Mouse (Mus musculus): ENCODE data around the gene Gm10912. TPM values are rescaled to one million over a fixed set of nuclear protein-coding genes. Genes with fewer than 3 reads are reported as not detected.
"Not testable (repeated sequence)": the region's sequence is repeated elsewhere in the genome, so short reads cannot be mapped to it uniquely, and the experiment has no call there.

Gene Gm10912
- polyA plus RNA-seq, 1 experiment: not detected

DNA sequence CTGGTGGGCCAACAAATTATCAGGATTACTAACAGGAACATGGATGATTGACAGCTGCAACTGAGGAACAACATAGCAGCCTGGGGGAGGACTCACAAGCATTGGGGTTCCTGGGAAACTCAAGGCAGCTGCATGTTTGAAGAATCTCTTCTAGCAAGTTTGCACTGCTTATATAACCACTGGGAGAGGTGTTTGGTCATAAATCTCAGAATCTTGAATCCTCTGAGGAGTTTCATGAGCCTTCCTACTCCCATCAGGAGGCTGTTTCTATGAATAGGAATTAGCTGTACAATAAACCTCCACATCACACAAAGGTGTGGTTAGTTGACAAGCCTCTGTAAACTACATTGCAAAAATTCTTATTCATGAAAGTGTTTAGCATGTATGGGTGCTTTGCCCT lies 3.0 kb upstream of the Gm10912 start:
- H3K4me3 ChIP-seq (ENCODE audit: insufficient read depth, low read length): no peak overlapping the region
- H3K27ac ChIP-seq (ENCODE audit: insufficient read depth, low read length): no peak overlapping the region
- TF ChIP-seq CTCF (IDR thresholded peaks at IDR 0.05; ENCODE audit: borderline replicate concordance, insufficient read depth, low read length): no peak
- no peak for TF ChIP-seq POLR2A (IDR thresholded peaks at IDR 0.05; ENCODE audit: low read depth, low read length)
- no peaks in the 10 kb centered on the region for H3K4me1 ChIP-seq (ENCODE audit: control insufficient read depth, insufficient read depth, low read length)

DNA sequence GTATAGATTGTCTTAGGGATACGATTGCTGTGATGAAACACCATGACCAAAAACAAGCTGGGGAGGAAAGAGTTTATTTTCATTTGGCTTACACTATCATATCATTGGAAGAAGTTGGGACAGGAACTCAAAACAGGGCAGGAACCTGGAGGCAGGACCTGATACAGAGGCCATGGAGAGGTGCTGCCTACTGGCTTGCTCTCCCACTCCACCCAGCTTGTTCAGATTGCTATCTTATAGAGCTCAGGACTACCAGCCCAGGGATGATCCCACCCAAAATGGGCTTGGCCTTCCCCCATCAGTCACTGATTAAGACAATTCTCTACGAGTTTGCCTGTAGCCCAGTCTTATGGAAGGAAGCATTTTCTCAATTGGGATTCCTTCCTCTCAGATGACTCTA lies 1.5 kb upstream of the Gm10912 start:
- Histone ChIP-seq H3K4me3 (ENCODE audit: insufficient read depth, low read length) (no peak overlapping the region), H3K4me1 (ENCODE audit: control insufficient read depth, insufficient read depth, low read length) (no peaks in the 10 kb centered on the region), H3K27ac (ENCODE audit: insufficient read depth, low read length) (no peak overlapping the region)
- TF ChIP-seq CTCF (IDR thresholded peaks at IDR 0.05; ENCODE audit: borderline replicate concordance, insufficient read depth, low read length): no peak

DNA sequence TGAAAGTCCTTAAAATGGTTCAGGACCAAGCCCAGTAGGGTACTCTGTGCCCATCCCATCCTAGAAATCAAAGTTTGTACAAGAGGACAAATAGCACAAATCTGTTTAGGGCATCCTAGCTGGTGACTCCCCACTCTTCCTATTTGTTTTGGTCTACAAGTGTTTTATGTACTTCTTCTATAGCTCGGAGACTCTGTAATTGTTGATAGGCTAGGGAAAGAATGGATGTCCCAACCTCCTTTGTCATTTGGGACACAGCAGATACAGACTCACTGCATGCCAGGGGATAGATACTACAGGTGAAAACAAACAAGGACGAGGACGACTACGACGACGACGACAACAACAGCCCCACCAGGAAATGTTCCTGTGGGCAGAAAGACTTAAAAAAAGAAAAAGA lies 2.8 kb downstream of the Gm10912 start, which contains the start of gene Gm10799:
Gm10799 (minus strand) TSS at position 101 of the 400 bp plus-strand sequence.
- H3K4me3 ChIP-seq (ENCODE audit: insufficient read depth, low read length); H3K27ac ChIP-seq (ENCODE audit: insufficient read depth, low read length); H3K4me1 ChIP-seq (ENCODE audit: control insufficient read depth, insufficient read depth, low read length): not testable (repeated sequence)

DNA sequence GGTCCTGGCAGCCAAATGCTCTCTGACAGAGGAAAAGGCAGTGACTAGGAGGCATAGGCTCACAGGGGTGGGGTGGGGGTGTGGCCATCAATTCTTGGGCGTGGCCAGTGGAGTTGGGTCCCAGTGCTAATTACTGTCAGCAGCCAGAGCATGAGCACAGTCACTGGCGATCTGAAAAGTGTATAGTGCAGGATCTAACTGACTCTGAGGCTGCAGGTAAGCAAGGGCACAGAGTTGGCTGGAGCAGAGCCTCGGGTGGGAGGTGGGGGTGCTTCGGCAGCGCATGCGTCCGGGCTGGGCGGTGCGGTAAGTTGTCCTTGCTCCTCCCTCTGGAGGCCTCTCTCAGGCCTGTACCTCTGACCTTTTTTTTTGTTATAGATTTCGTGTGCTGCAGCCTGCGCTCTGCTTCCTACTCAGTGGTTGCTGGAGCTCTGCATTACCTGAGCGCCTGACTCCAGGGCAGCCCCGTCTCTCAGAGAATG lies 4.1 kb downstream of the Gm10912 start, which contains the start of gene Cd59b:
Cd59b (plus strand) TSS at position 146 of the 482 bp plus-strand sequence.
- no peaks in the 10 kb centered on the region for H3K4me1 ChIP-seq (ENCODE audit: control insufficient read depth, insufficient read depth, low read length)
- no peak within 1 kb of the TSS for H3K27ac ChIP-seq (ENCODE audit: insufficient read depth, low read length)
- peak within 1 kb of the TSS; percentile 22 for H3K4me3 ChIP-seq (ENCODE audit: insufficient read depth, low read length)
- TF ChIP-seq CTCF (IDR thresholded peaks at IDR 0.05; ENCODE audit: borderline replicate concordance, insufficient read depth, low read length) (no peak), POLR2A (IDR thresholded peaks at IDR 0.05; ENCODE audit: low read depth, low read length) (0 out of 2 replicates have a peak, but pooled peaks have one; percentile 33)

DNA sequence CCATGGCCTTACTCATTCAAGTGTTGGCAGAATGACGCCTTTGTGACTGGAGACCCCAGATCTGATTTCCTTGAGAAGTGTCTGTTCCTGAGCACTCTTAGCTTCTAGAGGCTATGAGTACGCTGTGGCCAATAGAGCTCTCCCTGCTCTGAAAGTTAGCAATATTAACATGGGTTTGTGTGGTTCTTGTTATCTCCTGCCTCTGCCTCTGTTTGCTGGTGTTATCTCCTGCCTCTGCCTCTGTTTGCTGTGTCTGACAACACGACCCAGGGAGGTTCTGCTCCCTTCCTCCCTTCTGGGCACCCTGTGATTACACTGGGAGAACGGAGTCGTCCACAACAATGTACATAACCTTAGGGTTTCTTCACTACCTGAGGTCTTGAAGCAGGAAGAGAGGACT lies 12.7 kb downstream of the Gm10912 start:
- not testable (repeated sequence) for H3K4me3 ChIP-seq (ENCODE audit: insufficient read depth, low read length); H3K4me1 ChIP-seq (ENCODE audit: control insufficient read depth, insufficient read depth, low read length); H3K27ac ChIP-seq (ENCODE audit: insufficient read depth, low read length)

DNA sequence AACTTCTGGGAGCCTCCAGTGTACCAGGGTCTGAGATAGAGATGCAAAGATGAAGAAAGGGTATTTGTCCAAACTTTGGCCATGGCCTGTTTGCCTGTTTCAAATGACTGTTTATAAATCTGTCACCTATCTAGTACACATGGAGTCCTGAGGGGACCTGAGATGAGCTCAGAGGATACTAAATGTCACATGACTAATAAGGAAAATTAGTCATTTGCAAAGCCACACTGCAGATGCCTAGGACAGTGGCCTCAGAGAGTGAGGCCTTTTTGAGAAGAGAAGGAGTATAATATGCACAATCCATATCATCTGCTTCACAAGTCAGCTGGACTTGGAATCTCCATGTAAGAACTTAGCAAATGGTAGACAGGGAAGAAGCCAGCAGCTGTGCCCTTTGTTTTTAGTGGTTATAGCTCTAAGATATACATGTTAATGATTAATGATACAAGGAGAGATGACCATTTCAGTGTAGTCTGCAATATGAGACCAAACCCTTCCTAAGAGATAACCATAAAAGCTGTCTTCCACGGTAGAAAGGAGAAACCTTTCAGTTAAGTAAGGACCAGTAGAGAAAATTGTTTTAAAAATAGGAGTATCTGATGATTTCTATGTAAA lies 15.9 kb downstream of the Gm10912 start:
- not testable (repeated sequence) for H3K27ac ChIP-seq (ENCODE audit: insufficient read depth, low read length); H3K4me3 ChIP-seq (ENCODE audit: insufficient read depth, low read length); H3K4me1 ChIP-seq (ENCODE audit: control insufficient read depth, insufficient read depth, low read length)

DNA sequence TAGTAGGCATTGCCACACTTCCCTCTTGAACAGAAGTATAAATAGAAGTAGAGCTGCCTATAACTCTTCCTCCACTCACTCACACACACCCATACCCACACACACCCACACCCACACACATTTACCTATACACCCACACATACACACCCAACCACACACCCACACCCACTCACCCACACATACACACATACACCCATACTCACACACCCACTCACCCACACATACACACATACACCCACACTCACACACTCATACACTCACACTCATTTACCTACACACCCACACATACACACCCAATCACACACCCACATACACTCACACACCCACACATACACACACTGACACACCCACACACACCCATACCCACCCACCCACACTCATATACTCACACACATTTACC lies 16.8 kb downstream of the Gm10912 start:
- TF ChIP-seq POLR2A (IDR thresholded peaks at IDR 0.05; ENCODE audit: low read depth, low read length): no peak
- no peak for TF ChIP-seq CTCF (IDR thresholded peaks at IDR 0.05; ENCODE audit: borderline replicate concordance, insufficient read depth, low read length)
- H3K4me3 ChIP-seq (ENCODE audit: insufficient read depth, low read length): no peak overlapping the region
- H3K4me1 ChIP-seq (ENCODE audit: control insufficient read depth, insufficient read depth, low read length): peaks cover 4% of the 10 kb centered on the region
- no peak overlapping the region for H3K27ac ChIP-seq (ENCODE audit: insufficient read depth, low read length)

DNA sequence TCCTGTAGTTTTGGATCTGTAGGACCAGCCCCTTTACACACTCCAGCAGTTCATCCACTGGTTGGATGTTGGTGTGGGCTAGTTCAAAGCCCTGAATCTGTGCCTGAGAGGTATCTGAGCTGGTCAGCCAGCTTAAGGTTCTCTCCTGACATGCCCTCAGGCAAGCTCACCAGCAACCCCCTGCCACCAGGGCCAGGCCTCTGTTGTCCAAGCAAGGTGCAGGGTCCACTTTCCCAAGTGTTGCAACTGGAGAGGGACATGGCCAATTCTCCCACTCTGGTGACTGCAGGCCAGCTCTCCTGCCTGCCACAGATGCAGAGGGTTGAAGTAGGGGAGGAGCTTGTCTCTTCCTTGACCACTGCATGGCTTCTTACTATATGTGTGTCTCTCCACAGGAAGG lies 18.4 kb downstream of the Gm10912 start:
- H3K4me1 ChIP-seq (ENCODE audit: control insufficient read depth, insufficient read depth, low read length); H3K27ac ChIP-seq (ENCODE audit: insufficient read depth, low read length); H3K4me3 ChIP-seq (ENCODE audit: insufficient read depth, low read length): not testable (repeated sequence)

DNA sequence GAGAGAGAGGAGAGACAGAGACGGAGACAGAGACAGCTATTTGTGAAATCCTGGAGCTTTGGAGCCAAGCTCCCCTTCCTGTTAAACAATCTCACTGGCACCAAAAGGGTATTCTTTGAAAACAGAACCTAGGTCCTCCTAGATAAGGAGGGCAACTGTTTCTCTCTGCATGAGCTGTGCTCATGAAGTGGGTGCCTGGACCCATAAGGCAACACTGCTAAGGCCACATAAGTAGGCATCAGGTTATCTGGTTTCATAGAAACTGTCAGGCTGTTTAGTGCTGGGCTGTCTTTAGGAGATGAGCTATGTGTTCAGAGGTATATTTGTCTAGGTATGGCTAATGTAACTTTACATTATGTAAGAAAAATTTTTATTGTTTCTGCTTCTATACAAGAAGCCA lies 21.9 kb downstream of the Gm10912 start:
- not testable (repeated sequence) for H3K4me3 ChIP-seq (ENCODE audit: insufficient read depth, low read length)

DNA sequence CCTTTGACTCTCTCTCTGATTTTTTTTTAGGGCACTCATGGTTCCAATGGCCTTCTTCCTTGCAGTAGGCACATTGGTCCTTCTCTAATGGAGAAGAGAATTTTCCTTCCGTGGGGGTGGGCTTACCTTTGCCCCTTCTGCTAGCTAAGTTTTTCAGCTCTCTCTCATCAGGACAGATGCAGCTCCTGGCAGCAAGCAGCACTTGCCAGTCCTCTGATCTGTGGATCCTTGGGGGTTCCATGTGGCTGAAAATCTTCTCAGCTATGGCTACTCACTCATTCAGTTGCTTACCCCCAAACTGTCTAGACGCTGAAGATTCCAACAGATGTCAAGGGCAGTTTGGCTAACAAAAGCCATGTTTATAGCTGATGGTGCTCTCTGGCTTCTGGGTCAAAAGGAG lies 27.7 kb downstream of the Gm10912 start:
- TF ChIP-seq CTCF (IDR thresholded peaks at IDR 0.05; ENCODE audit: borderline replicate concordance, insufficient read depth, low read length) (no peak), POLR2A (IDR thresholded peaks at IDR 0.05; ENCODE audit: low read depth, low read length) (no peak)
- Histone ChIP-seq H3K27ac (ENCODE audit: insufficient read depth, low read length) (no peak overlapping the region), H3K4me3 (ENCODE audit: insufficient read depth, low read length) (no peak overlapping the region), H3K4me1 (ENCODE audit: control insufficient read depth, insufficient read depth, low read length) (no peaks in the 10 kb centered on the region)

More for the DNA sequence above, 21.9 kb downstream of the Gm10912 start:
- not testable (repeated sequence) for H3K27ac ChIP-seq (ENCODE audit: insufficient read depth, low read length); H3K4me1 ChIP-seq (ENCODE audit: control insufficient read depth, insufficient read depth, low read length)

DNA sequence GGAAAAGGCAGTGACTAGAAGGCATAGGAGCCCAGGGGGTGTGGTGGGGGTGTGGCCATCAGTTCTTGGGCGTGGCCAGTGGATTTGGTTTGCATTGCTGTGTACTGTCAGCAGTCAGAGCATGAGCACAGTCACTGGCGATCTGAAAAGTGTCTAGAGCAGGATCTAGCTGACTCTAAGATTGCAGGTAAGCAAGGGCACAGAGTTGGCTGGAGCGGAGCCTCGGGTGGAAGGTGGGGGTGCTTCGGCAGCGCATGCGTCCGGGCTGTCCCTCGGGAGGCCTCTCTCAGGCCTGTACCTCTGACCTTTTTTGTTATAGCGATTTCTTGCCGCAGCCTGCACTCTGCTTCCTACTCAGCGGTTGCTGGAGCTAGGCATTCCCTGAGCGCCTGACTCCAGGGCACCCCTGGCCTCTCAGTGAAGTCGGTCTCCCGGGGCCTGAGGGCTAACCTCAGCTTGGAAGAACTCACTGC lies 30.2 kb downstream of the Gm10912 start, which contains the start of gene Cd59a:
Cd59a (plus strand) TSS at position 61 of the 473 bp plus-strand sequence.
- Histone ChIP-seq H3K27ac (ENCODE audit: insufficient read depth, low read length) (peak within 1 kb of the TSS; percentile 43), H3K4me3 (ENCODE audit: insufficient read depth, low read length) (peak within 1 kb of the TSS; percentile 59), H3K4me1 (ENCODE audit: control insufficient read depth, insufficient read depth, low read length) (peaks cover 4% of the 10 kb centered on the region)
- TF ChIP-seq POLR2A (IDR thresholded peaks at IDR 0.05; ENCODE audit: low read depth, low read length) (peak; percentile 92), CTCF (IDR thresholded peaks at IDR 0.05; ENCODE audit: borderline replicate concordance, insufficient read depth, low read length) (no peak)
